Mouse (Mus musculus): ENCODE results near the gene Gabarap. TPM values are rescaled to one million over a fixed set of nuclear protein-coding genes. Genes with fewer than 3 reads are reported as not detected.
A peak's percentile ranks its signal among the peaks of the same experiment; 100 is the strongest.

Gene Gabarap
- total RNA-seq, 4 experiments from 2014 or later, result 186 to 216 (median 214) TPM

DNA sequence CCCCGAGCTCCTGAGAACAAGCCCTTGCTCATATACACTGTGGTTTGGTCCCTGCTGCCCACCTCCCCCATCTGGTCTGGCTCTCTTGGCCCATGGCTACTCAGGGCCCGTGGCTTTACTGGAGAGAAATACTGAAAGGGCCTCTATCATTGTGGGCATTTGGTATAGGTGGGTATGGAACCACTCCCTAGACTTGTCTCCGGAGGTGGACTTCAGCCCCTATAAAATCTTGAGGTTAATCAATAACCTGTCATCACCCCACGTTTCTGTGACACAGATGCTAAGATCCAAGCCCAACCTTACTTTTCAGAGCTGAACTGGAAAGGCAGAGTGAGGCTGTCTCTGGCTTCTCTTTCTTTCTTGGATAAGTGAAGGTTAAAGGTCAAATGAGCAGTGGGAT is 22.1 kb upstream of the Gabarap start:
- DNase-seq (ENCODE audit: low spot score in 2 of 2), result no peak

GRCm38 (mm10) chr11:69970222-69970621 is 20.7 kb upstream of the Gabarap start:
- DNase-seq (ENCODE audit: low spot score in 2 of 2), result no peak

- DNase-seq (ENCODE audit: low spot score in 2 of 2), result no peak
Measured at GRCm38 (mm10) chr11:69970775-69971174, 20.2 kb upstream of the Gabarap start.

GRCm38 (mm10) chr11:69974907-69975306 is 16.0 kb upstream of the Gabarap start:
- no peak for DNase-seq (ENCODE audit: low spot score in 2 of 2)

- DNase-seq (ENCODE audit: low spot score in 2 of 2), result no peak
Measured at GRCm38 (mm10) chr11:69976271-69976670, 14.7 kb upstream of the Gabarap start.

GRCm38 (mm10) chr11:69979827-69980195 is 11.1 kb upstream of the Gabarap start:
- no peak for DNase-seq (ENCODE audit: low spot score in 2 of 2)

DNA sequence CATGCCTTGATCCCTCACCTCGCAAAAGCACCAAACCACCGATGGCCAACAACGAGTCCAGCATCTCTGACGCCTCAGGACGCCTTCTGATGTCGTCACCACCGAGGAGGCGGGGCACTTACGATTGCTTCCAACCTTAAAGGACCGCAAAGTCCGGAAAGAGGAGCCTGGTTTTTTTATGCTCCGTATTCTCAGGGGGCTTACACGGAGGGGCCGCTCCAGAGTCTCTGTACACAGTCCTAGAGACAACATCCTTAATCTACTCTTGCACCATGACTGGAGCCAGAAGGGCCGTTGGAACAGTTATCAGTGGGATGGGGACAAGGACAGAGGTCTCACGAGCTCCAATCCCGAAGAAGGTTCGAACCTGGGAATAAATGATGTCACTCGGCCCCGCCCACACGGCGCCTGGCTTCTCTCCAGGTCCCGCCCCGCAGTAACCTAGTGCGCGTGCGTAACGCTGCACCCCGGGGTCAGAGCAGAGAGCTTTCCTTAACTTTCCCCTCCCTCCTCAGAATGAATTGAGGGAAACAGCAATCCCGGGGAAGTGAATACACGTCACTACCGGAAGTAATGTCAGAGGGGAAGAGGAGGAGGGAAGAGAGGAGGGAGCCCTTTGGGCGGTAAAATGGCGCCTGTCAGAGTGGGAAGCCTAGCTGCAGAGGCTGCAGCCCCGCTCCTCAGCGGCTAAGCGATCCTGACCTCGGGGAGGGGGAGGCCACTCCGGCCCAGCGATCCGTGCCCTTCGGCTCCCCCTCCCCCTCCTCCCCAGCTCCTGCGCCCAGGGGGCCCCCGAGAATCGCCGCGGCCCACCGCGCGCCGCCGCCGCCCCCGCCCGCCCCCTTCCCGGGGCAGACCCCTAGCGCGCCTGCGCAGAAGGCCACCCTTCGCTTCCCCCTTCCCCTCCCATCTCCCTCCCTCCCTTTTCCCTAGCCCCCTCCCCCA is 10.5 kb upstream of the Gabarap start:
- peak; percentile 96 to 98 for DNase-seq (ENCODE audit: low spot score in 2 of 2)

DNA sequence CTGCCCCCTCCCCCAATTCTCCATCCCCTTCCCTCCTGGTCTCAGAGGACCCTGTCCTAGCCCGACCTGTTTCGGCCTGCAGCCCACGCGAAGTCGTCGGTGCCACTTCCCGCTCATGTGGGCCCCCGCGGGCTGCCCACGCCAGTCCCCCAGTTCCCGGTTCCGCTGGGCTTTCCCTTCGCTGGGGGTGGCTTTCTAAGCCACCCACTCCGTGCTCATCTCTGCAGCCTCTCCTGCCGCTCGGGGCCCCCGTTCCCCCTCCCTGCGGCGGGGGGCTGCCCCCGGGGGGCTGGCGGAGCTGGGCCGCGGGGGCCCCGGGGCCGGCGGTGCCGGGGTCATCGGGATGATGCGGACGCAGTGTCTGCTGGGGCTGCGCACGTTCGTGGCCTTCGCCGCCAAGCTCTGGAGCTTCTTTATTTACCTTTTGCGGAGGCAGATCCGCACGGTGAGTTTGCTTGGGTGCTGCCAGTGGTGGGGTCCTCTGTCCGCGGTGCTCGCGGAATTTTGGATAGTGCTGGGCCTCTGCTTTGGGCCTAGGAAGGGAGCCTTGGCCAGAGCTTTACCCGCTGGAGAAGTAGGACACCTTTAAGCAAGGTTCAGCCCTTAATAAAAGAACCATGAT is 9.7 kb upstream of the Gabarap start, which contains the start of gene Ctdnep1:
Gene Ctdnep1 (plus strand): TSS at position 16 of the 622 bp plus-strand sequence.
- DNase-seq (ENCODE audit: low spot score in 2 of 2), result no peak

GRCm38 (mm10) chr11:69982225-69982624 is 8.7 kb upstream of the Gabarap start, which contains the start of gene Elp5:
TSS of gene Elp5 (minus strand) at chr11:69982517.
- no peak for DNase-seq (ENCODE audit: low spot score in 2 of 2)

- peak; percentile 52 to 65 for DNase-seq (ENCODE audit: low spot score in 2 of 2)
Measured at GRCm38 (mm10) chr11:69982877-69983276, 8.1 kb upstream of the Gabarap start.

DNA sequence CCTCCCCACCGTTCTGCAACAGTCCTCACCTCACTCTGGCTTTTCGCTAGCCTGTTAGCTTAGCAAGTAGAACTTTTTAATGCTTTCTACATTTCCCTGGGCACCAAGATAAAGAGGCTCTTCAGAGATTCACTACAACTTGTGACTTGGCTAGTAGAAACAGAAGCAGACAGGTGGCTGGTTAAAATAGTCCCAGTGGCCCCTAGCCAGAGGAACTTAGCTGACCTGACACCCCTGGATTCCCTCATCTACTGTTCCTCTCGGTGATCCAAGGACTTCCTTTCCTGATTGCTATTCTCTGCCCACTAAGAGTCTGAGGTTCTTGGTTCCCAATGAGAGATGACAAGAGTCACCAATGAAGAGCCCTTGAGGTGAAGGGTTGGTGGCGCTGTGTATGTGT is 7.6 kb upstream of the Gabarap start:
- peak; percentile 66 to 75 for DNase-seq (ENCODE audit: low spot score in 2 of 2)

GRCm38 (mm10) chr11:69984431-69984830 is 6.5 kb upstream of the Gabarap start:
- DNase-seq (ENCODE audit: low spot score in 2 of 2), result no peak

GRCm38 (mm10) chr11:69989949-69990348 is 994 bp upstream of the Gabarap start:
- DNase-seq (ENCODE audit: low spot score in 2 of 2), result no peak

- DNase-seq (ENCODE audit: low spot score in 2 of 2), result no peak
Measured at GRCm38 (mm10) chr11:69991711-69992110, 768 bp downstream of the Gabarap start.

DNA sequence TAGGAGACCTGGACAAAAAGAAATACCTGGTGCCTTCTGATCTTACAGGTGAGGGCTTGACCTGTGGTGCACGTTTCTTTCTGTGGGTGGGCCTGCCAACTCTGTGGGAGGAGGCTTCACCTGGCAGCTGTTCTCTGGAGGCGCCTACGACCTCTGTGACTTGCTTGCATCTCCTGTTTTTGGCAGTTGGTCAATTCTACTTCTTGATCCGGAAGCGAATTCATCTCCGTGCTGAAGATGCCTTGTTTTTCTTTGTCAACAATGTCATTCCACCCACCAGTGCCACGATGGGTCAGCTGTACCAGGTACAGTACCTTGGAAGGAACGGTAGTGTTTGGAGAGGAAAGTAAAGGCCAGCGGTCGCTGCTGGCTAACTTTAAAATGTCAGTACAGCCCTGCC is 1.5 kb downstream of the Gabarap start:
- DNase-seq (ENCODE audit: low spot score in 2 of 2), result no peak

DNA sequence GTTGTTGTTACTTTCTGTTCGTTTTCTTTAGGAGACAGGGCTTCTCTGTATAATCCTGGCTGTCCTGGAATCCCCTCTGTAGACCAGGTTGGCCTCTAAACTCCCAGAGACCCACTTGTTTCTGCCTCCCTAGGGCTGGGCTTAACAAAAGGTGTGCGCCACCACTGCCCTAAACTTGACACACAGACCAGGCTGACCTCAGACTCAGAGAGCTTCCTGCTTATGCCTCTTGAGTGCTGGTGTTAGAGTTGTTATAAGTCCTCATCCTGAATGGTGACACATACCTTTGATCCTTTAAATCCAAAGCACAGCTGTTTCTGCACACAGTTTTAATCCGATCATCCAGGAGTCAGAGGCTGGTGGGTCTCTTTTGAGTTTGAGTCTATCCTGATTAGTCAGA is 2.0 kb downstream of the Gabarap start:
- no peak for DNase-seq (ENCODE audit: low spot score in 2 of 2)

- DNase-seq (ENCODE audit: low spot score in 2 of 2), result no peak
Measured at GRCm38 (mm10) chr11:69994401-69995090, 3.6 kb downstream of the Gabarap start.

DNA sequence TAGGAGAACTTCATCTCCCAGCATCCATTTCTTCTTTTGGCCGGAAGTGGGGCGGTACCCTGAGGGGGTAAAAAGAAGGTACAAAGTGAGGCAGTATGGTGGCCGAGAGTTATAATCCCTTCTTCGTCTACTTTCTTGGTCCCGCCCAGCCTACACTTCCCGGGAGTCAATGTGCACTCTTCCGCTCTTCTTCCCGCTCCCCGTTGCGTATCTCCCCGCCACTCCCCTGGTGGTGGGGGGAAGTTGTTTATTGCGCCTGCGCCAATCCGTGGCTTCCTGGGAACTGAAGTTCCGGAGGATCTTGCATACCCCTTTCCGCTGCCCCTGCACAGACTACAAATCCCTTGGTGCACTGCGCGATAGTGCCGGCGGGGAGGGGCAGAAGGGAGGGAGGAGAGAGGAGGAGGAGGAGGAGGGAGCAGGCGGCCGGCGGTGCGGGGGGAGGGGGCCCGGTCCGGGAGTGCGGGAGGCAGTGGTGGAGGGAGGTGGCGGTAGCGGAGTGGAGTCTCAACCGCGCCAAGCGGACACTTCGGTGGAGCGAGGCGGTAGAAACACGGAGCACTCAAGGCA is 4.5 kb downstream of the Gabarap start, which contains the start of gene Phf23:
Gene Phf23 (plus strand): TSS at position 387 of the 570 bp plus-strand sequence.
- DNase-seq (ENCODE audit: low spot score in 2 of 2), result peak; percentile 94 to 98

GRCm38 (mm10) chr11:69996161-69997061 is 5.5 kb downstream of the Gabarap start:
- DNase-seq (ENCODE audit: low spot score in 2 of 2), result peak in 1 of 2 experiments; percentile 38

- DNase-seq (ENCODE audit: low spot score in 2 of 2), result peak; percentile 85 to 90
Measured at GRCm38 (mm10) chr11:69997070-69997509, 6.1 kb downstream of the Gabarap start.

Data from gastrocnemius, adult 8-10 months (tissue).